Mouse (Mus musculus) ZHBTc4 (cell line): ENCODE data around the gene Esyt2.

Experiments
- DNase-seq: peaks from one replicate; pipeline ENCODE4 v3.0.0-alpha.2; 2011; ENCODE audit warnings: low read depth, low spot score

The Esyt2 gene

GRCm38 (mm10) chr12:116354694-116355093 lies 73.7 kb downstream of the Esyt2 start:
- no peak for DNase-seq

GRCm38 (mm10) chr12:116362091-116362490 lies 81.1 kb downstream of the Esyt2 start:
- DNase-seq: no peak

- DNase-seq: no peak
Observed at GRCm38 (mm10) chr12:116366900-116367299, 85.9 kb downstream of the Esyt2 start.

- no peak for DNase-seq
Observed at GRCm38 (mm10) chr12:116367346-116367745, 86.3 kb downstream of the Esyt2 start.

- no peak for DNase-seq
Observed at GRCm38 (mm10) chr12:116368857-116369256, 87.9 kb downstream of the Esyt2 start.

GRCm38 (mm10) chr12:116383101-116383500 lies 102.1 kb downstream of the Esyt2 start:
- DNase-seq: no peak

GRCm38 (mm10) chr12:116383995-116384394 lies 103.0 kb downstream of the Esyt2 start:
- DNase-seq: no peak

- DNase-seq: no peak
Observed at GRCm38 (mm10) chr12:116386802-116387201, 105.8 kb downstream of the Esyt2 start.

GRCm38 (mm10) chr12:116389868-116390267 lies 108.9 kb downstream of the Esyt2 start:
- no peak for DNase-seq

GRCm38 (mm10) chr12:116394327-116394726 lies 113.3 kb downstream of the Esyt2 start:
- peak; percentile 73 for DNase-seq

- no peak for DNase-seq
Observed at GRCm38 (mm10) chr12:116395312-116395711, 114.3 kb downstream of the Esyt2 start.

- DNase-seq: peak; percentile 71
Observed at GRCm38 (mm10) chr12:116396072-116396695, 115.2 kb downstream of the Esyt2 start.

GRCm38 (mm10) chr12:116404012-116404679 lies 123.2 kb downstream of the Esyt2 start:
- DNase-seq: peak; percentile 41

- peak; percentile 99 for DNase-seq
Observed at GRCm38 (mm10) chr12:116405045-116405835, 124.2 kb downstream of the Esyt2 start, which contains the start of gene Ncapg2. TSS of gene Ncapg2 (plus strand) at chr12:116405402.

- DNase-seq: peak; percentile 39
Observed at GRCm38 (mm10) chr12:116405836-116406155, 124.8 kb downstream of the Esyt2 start.

GRCm38 (mm10) chr12:116407883-116408282 lies 126.9 kb downstream of the Esyt2 start:
- DNase-seq: no peak

- DNase-seq: no peak
Observed at GRCm38 (mm10) chr12:116414941-116415340, 133.9 kb downstream of the Esyt2 start.

- no peak for DNase-seq
Observed at GRCm38 (mm10) chr12:116416514-116416913, 135.5 kb downstream of the Esyt2 start.

GRCm38 (mm10) chr12:116421656-116422055 lies 140.7 kb downstream of the Esyt2 start:
- no peak for DNase-seq

GRCm38 (mm10) chr12:116425392-116425791 lies 144.4 kb downstream of the Esyt2 start:
- peak; percentile 19 for DNase-seq

- no peak for DNase-seq
Observed at GRCm38 (mm10) chr12:116433742-116434141, 152.7 kb downstream of the Esyt2 start.

- no peak for DNase-seq
Observed at GRCm38 (mm10) chr12:116435232-116435631, 154.2 kb downstream of the Esyt2 start.

- DNase-seq: no peak
Observed at GRCm38 (mm10) chr12:116436125-116436524, 155.1 kb downstream of the Esyt2 start.
